Mouse (Mus musculus) embryo, embryonic 10.5 days (tissue): ENCODE measurements around the gene Basp1.
A peak's percentile ranks its signal among the peaks of the same experiment; 100 is the strongest.

ENCODE experiments used
- DNase-seq: peaks from one replicate; pipeline ENCODE4 v3.0.0-alpha.2; 2015; ENCODE audit warnings: low spot score

Basp1 gene

GRCm38 (mm10) chr15:25415958-25416357 lies 2.4 kb upstream of the Basp1 start:
- peak; percentile 64 for DNase-seq

- DNase-seq: peak; percentile 97
Measured at GRCm38 (mm10) chr15:25414747-25415119, 1.2 kb upstream of the Basp1 start.

- DNase-seq: peak; percentile 85
Measured at GRCm38 (mm10) chr15:25414011-25414746, 615 bp upstream of the Basp1 start.

GRCm38 (mm10) chr15:25412761-25413261 lies 753 bp downstream of the Basp1 start:
- DNase-seq: peak; percentile 79

GRCm38 (mm10) chr15:25412171-25412641 lies 1.4 kb downstream of the Basp1 start:
- DNase-seq: peak; percentile 90

- peak; percentile 72 for DNase-seq
Measured at GRCm38 (mm10) chr15:25411461-25411860, 2.1 kb downstream of the Basp1 start.

- DNase-seq: no peak
Measured at GRCm38 (mm10) chr15:25405926-25406325, 7.6 kb downstream of the Basp1 start.

GRCm38 (mm10) chr15:25403879-25404278 lies 9.7 kb downstream of the Basp1 start:
- DNase-seq: no peak

- no peak for DNase-seq
Measured at GRCm38 (mm10) chr15:25402001-25402400, 11.6 kb downstream of the Basp1 start.

- no peak for DNase-seq
Measured at GRCm38 (mm10) chr15:25400276-25400675, 13.3 kb downstream of the Basp1 start.

GRCm38 (mm10) chr15:25395912-25396590 lies 17.5 kb downstream of the Basp1 start:
- no peak for DNase-seq

GRCm38 (mm10) chr15:25392525-25393099 lies 21.0 kb downstream of the Basp1 start:
- no peak for DNase-seq

- no peak for DNase-seq
Measured at GRCm38 (mm10) chr15:25391210-25391609, 22.4 kb downstream of the Basp1 start.

- no peak for DNase-seq
Measured at GRCm38 (mm10) chr15:25387572-25387971, 26.0 kb downstream of the Basp1 start.

- DNase-seq: no peak
Measured at GRCm38 (mm10) chr15:25380051-25380450, 33.5 kb downstream of the Basp1 start.

- DNase-seq: no peak
Measured at GRCm38 (mm10) chr15:25378707-25379106, 34.9 kb downstream of the Basp1 start.

- DNase-seq: no peak
Measured at GRCm38 (mm10) chr15:25376914-25377313, 36.6 kb downstream of the Basp1 start.

- no peak for DNase-seq
Measured at GRCm38 (mm10) chr15:25373486-25373885, 40.1 kb downstream of the Basp1 start.

GRCm38 (mm10) chr15:25369522-25369921 lies 44.0 kb downstream of the Basp1 start:
- no peak for DNase-seq

- no peak for DNase-seq
Measured at GRCm38 (mm10) chr15:25365503-25365902, 48.1 kb downstream of the Basp1 start.

- DNase-seq: peak; percentile 45
Measured at GRCm38 (mm10) chr15:25364819-25365463, 48.6 kb downstream of the Basp1 start.

GRCm38 (mm10) chr15:25364160-25364818 lies 49.3 kb downstream of the Basp1 start:
- DNase-seq: peak; percentile 51
